Mouse (Mus musculus) right cerebral cortex, postnatal 25 days (tissue): ENCODE measurements around the gene Cnot6l.

Experiments used
- DNase-seq: peaks from one replicate; pipeline ENCODE4 v3.0.0; 2022

The Cnot6l gene

DNA sequence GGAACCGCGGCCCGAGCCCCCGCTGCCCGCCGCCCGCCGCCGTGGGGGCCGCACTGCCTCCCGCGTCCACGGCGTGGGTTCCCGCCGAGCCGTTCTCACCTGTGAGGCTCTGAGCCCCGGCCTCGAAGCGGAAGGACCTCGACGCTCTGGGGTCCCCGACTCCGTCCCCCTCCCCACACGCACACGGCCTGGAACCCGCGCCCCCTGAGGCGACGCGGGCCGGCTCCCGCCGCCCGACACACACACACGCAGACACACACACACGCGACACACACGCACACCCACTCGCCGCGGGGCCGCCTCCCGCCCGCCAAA, 2.8 kb downstream of the Cnot6l start:
- DNase-seq, result no peak

DNA sequence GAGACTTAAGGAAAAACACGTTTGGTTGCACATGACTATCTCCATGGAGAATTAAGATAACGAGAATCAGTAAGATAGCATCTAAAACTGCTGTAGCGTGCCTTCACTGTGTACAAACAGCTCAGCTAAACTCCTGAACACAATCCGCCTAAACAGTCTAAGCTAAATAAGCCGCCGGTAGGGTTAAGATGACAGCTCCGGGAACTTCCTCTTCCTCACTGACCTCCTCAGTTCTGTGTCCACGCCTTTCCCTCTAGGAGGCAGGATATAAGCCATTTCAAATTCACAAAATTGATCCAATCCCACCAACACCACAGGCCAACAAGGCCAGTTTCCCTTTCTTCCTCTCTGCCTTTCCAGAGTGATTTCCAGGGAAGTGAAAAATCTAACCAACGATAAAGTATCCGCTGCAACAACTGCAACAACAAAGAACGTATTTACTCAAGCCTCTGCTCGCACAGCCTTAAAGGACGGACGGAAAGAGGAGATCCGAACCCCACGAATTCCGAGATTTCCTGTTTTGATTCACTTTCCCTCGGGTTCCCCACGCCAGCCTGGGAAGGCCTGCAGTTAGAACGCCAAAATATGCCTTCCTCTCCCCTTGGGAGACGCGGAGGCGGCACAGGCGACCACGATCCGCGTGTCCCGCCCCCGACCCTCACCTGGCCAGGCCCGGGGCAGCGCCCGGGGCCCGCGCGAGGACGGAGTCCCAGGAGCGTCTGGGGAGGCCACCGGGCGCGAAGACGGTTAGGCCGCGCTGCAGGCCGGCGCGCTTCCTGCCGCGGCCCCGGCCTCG, 3.3 kb downstream of the Cnot6l start:
- DNase-seq, result peak; percentile 50

DNA sequence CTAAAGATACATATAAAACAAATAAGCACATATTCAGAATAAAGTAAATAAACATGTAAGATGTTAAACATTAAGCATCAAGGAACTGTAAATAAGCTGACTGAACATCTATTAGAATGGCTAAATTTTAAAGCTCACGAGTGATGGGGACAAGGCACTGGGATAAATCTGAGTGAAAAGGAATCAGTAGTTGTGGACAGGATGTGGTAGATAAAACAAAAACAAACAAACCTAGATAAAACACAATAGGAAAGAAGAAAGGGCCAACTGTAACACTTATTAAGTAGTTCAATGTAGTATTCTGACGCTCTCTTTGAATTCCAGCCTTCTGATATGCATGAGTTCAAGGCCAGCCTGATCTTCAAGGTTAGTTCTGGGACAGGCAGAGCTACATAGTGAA, 21.6 kb downstream of the Cnot6l start:
- no peak for DNase-seq

DNA sequence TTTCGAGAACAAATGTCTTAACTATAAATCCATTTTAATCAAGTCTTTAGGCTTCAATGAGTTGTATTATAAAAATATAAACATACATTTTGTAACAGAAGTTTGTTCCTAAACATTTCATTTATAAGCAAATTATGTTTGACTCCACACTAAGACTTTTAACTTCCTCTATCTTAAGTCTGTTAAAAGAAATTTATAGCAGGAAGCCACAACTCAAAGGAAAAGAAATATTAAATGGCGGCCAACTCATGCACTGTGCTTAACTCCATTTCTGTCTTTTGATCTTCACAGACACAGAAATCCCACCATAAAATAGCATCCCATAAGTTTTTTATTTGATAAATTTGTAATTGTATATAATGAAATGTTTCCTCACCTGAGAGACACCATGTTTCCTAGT, 33.3 kb downstream of the Cnot6l start:
- DNase-seq, result no peak

DNA sequence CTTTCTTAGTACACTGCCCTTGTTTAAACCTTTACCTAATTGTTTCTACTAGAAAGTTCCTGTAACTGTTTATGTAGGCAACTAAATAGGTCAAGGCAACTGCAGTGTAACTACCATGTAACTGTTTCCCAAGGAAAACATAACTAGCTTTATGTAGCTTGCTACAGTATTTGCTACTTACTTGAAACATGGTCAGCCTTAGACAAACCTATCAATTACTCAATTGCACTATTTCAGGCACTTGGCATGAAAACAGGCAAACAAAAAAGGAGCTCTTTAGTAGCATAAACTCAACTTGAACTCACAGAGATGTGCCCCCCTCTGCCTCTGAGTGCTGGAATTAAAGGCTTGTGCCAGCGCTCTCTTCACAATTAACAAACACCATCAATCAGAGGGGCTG, 37.1 kb downstream of the Cnot6l start:
- DNase-seq, result no peak

DNA sequence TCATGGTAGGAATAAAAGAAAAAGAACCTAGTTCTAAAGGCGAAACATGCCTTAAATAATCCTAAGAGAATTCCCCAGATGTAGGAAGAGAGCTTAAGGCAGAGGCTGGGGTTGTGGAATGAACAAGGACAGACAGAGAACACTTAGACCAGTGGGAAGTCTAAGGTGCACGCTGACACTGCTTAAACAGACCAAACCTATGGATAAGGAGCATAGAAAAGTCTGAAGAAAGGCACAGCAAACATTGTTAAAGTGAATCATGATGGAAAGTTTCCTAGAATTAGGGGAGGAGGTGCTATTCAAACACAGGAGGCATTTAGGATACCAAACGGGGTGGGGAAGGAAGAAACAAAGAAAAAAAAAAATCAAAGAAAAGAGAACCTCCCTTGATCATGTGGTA, 49.0 kb downstream of the Cnot6l start:
- no peak for DNase-seq

DNA sequence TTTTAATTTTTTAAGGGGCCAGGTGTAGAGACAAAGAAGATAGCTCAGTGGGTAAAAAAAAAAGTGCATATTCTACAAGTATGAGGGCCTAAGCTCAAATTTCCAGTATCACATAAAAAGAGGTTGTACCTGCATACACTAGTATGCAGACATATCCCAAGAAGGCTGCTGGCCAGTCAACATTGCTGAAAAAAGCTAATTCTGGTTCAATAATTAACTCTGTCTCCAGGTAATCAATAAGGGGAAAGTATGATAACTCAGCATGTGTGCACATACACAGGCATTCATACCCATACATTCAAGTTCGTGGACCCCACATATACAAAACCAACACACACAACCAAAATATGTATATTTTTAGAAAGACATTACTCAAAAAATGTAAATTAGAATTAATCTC, 59.3 kb downstream of the Cnot6l start:
- DNase-seq, result no peak

DNA sequence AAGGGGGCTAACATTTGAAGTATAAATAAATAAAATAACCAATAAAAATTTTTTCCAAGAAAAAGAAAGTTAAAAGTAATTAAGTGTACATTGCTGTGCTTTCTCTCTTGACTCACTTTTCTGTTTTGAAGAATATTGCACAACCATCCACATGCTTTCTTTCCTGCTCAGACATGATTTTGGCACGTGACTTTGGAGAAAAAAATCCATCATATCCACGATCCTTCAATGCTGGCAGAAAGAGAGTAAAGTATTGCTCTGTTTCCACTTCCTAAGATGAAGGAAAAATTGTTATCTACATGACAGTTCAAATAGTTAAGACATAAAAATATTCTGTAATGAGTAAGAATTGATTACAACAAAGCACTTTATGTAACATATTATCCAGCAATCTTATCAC, 72.5 kb downstream of the Cnot6l start:
- no peak for DNase-seq

DNA sequence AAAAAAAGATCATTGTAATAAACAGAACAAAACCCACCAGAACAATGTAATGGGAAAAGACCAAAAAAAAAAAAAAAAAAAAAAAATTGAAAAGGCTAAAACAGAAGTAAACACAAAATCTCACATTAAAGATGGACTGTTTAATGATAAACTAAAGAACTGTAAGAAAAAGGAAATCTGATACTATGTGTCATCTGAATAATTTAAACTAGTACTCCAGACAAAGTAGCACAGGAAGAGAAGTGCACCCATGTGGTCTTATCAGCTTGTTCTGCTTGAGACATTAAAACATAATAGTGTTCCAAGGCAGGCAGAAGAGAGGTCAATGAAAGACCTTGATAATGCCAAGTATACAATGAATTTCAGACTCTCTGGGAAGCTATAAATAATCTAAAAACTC, 78.6 kb downstream of the Cnot6l start:
- no peak for DNase-seq

DNA sequence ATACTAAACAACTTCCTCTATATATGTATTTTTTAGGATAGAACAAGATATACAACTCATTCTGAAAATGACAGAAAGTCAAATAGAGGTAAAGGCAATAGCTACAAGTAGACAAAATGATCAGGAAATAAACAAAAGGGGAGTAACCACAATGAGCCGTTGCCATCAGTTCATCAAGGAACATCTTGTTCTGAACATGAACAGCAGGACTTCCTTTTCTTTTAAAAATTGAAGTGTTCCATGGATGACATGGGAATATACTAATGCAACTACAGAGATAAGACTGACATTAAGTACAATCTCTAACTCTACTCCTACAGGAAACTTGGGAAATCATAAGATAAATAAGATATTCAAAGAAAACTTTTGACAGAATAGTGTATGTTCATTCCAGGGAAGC, 84.9 kb downstream of the Cnot6l start:
- DNase-seq, result no peak

DNA sequence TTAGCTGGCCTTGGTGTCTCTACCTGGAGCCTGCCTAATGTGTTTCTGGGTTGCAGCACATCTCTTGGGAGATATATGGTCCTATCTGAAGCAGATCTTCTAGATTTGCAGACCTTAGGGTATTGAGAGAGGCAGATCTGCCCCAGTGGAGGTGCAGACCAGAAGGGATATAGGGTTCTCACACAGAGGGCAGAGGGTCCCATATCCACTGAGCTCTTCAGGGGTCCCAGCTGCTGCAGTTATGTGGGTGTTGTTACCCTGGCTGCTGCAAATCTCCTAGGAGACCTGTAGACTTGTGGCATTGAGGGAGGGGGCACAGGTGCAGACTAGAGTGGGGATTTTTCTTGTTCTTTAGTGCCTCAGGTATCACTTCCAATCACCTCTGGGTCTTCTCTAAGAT, 98.4 kb downstream of the Cnot6l start:
- no peak for DNase-seq

DNA sequence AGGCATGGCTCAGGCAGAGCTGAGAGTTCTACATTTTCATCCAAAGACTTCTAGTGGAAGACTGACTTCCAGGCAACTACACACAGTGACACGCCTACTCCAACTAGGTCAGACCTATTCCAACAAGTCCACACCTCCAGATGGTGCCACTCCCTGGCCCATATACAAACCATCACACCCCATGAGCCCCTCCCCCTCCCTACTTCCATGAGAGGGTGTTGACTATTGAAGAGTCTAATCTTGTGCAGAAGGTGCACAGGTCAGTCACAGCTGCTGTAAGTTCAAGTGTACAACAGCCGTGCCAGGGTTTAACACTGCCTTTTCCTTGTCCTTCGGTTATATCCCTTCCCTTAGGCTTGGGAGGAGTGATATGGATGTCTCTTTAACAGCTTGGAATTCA, 121.5 kb downstream of the Cnot6l start:
- no peak for DNase-seq

DNA sequence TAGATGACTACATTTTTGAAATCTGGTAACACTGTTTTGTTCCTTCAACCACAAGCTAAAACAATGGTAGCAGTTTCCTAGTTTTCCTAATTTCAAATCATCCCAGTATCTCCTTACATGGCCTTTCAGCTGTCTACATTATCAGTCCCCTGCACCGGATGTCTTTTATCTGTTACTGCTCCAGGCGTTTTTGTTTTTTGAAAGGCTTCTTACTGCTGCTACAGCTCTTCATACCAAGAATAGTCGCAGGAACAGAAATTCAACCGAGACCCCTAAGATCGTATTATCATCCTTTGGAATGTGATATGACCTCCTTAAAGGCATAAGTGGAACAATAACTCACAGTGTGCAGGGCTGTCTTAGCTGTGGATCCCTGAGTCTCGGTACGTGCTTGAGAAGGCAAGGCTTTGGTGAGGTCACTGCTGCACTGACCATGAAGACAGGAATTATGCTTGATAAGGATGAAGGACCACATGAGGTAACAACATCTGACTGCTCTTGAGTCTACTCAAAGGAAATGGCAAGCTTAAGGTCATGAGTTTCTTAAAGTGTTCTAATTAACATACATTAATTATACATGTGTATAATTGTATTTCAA, 122.4 kb downstream of the Cnot6l start:
- no peak for DNase-seq

DNA sequence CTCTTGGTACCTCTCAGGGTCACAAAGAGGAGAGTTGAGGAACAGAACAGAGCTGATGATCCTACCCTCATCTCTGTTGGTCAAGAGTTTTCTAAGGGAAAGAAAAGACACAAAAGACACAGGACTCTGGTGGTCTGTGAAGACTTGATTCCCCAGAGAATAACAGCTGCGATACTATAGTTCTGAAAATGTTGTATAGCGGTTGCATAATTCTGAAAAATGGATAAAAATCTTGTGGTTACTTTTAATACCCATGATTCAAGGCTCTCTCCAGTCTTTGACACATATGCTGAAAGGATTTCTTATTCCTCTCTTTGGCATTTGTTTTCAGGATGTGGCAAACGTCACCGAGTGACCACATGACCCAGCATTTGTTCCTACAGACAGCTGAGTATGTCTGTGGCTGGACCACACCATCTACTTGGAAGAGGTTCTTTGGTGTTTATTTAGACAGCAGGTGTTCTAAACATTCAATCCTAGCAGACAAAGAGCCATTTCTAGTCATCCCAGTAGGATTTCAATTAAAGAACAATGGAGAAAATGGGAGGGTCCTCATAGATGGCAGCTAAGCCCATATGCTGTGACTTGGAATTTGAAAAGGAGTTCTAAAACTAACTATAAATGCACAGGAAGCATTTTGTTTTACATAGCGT, 124.7 kb downstream of the Cnot6l start:
- no peak for DNase-seq

DNA sequence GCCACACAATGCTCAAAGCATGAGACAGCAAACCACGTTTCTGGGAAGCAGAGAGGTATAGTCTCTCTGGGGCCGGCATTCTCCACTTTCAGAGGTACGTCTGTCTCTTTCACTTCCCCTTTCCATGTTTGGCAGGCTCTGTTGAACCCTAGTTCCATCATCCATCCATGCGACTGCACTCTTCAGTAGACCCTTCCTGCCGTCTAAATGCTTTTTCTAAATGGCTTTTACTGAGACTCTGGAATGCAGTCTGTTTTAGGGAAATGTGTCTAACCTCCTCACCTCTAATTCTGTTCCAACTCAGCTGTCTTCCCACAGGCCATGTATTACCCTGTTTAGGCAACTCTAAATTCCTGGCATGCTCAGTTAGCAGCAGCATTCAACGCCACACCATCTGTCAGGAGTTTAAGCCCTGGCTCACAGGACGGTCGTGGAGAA, 126.3 kb downstream of the Cnot6l start:
- no peak for DNase-seq

DNA sequence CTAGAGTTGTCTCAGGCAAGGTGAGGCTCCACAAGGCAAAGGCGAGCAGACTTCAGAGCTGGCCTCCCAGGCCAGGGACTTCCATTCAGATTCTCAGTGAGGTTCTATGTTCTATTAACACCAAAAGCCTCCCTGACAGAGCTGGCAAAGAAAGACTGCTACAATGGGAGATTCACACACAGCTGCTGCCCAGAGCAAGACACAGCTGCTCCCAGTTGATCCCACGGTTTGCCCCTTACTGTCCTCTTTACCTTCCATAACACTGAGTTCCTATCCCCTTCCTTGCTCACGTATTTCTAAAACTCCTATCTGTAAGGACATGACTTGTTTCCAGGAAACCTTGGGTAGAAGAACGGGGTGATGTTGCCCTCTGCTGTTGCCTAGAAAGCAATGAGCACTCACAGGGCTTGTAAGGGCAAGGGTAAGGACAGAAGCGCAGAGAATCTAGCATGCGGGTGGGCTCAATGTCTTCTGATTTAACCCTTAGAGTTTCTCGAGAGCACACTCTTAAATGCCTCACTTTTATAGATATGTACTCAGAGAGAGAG, 127.8 kb downstream of the Cnot6l start:
- DNase-seq, result no peak

DNA sequence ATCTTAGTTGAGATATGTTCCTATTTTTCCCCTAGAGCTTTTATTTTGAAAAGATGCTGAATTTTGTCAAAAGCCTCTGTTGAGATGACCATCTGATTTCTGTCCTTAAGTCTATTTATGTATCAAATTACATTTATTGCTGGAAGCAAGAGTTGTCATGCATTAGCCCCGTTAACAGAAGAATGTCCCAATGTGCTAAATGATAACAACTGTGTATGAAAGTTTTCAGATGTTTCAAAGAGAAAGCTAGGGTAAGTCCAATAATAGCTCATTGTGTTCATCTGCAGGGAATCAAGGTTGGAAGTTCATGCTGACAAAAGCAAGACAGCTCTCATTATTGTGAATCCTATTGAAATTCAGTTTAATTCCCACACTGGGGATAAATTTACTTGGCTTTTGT, 129.9 kb downstream of the Cnot6l start:
- DNase-seq, result no peak

DNA sequence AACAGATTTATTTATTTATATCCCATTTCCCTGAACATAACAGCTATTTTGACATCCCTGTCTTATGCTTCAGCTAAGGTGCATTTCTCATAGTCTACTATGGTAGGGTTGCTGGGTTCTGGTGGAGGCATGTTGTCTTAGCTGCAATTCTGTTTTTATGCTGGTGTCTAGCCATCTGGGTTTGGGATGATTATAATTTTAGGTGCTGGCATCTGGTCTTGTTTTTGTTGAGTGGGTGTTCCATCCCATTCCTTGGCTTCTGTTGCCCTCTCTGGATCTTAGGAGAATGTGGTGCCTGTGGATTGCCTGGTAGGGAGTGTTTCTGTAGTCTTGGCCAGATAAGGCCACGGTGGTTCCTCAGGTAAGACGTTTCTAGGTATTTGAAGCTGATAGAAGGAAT, 134.2 kb downstream of the Cnot6l start:
- DNase-seq, result peak; percentile 14
